Mouse (Mus musculus): Measurements from ENCODE around the gene Kcna6.

DNA sequence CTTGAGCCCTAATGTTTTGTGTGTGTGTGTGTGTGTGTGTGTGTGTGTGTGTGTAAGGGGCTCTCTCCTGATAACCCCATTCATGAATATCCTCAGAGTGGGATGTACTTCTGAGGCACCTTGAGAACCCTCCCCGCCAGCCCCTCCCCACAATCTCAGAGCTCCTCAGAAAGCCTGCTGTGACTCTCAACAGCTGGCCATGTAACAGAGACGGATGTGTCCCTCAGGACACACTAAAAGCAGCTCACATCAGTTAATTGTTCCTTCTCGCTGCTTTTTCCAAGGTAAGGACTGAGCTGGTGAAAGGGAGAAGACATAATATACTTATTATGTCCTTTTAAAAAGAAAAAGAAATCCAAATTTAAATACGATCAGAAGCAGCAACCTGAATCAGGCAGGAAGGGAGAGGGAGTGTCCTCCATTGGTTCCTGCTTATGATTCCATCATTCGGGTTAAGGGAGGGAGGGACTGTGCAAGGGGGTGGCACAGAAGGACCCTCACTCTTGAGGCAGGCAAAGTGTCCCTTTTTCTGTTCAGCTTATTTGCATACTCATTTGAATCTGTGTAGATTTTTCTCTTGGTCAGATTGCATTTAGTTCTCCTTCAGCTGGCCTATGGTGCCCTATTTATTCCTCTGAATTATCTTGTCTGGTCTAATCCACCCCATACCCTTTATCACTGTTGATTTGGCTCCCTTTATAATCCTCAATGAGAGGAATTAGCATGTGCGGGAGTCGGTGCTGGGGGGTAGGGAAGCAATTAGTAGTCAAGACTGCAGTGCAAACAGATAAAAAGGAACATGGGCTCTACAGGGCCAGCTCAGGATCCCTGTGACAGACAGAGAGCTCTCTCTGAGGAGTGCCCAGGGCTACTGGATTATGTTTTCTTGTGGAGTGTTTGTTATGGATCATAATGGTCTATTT lies 27.4 kb upstream of the Kcna6 start:
- TF ChIP-seq POLR2A (IDR thresholded peaks at IDR 0.05; ENCODE audit: low read depth, low read length) = no peak
- no peak for TF ChIP-seq CTCF (IDR thresholded peaks at IDR 0.05; ENCODE audit: extremely low read depth, insufficient read length, insufficient replicate concordance, low read depth, low read length)

All from small intestine, adult 2 months (tissue).